Mouse (Mus musculus): ENCODE measurements around the gene Pik3r2. TPM values are rescaled to one million over a fixed set of nuclear protein-coding genes. Genes with fewer than 3 reads are reported as not detected.
A peak's percentile ranks its signal among the peaks of the same experiment; 100 is the strongest.

Gene Pik3r2
- total and polyA plus RNA-seq, 2 experiments from 2014 or later = 32.5 to 36.6 TPM

DNA sequence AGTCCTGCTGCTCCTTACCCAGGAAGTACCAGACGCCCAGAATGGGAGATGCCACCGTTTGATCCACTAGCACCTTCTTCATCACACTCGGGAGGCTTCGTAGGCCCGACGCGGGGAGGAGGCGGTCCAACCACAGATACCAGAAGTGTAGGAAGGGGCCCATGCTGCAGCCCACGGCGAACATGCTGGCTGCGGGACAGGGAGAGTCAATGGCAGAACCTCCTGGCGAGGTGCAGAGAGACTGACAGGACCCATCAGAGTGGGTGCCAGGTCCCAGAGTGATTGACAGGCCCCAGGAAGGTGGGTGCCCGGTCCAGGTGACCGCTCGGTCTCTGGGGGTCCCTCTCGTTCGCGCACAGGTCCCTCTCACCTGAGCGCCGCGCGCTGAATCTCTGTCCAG lies 16.2 kb downstream of the Pik3r2 start:
- peak; percentile 1; the same call in 1 of the 2 replicates for ATAC-seq (ENCODE audit: insufficient read depth, low read depth)
- Histone ChIP-seq H3K36me3 (replicated peaks; ENCODE audit: control insufficient read depth, insufficient read depth, low read length) (peaks cover 28% of the 10 kb centered on the region), H3K4me2 (ENCODE audit: low read depth, low read length) (peak overlapping the region; percentile 94), H3K9me3 (replicated peaks; ENCODE audit: control insufficient read depth, low read length) (no peaks in the 10 kb centered on the region), H3K27ac (ENCODE audit: low read depth) (peak overlapping the region; percentile 75), H3K4me3 (ENCODE audit: low read depth, low read length) (peak overlapping the region; percentile 64), H3K27me3 (ENCODE audit: control insufficient read depth, insufficient read depth, low read length) (no peaks in the 10 kb centered on the region), H3K9ac (replicated peaks; ENCODE audit: low read depth, low read length) (peak overlapping the region; percentile 71), H3K4me1 (ENCODE audit: control insufficient read depth, insufficient read depth) (peaks cover 14% of the 10 kb centered on the region)
- no peak for TF ChIP-seq CTCF (IDR thresholded peaks at IDR 0.05; ENCODE audit: low read depth)
- TF ChIP-seq EP300 (IDR thresholded peaks at IDR 0.05; ENCODE audit: low read depth) = no peak
- DNase-seq (ENCODE audit: low spot score) = no peak
- under 1% methylated on average over 22 of the region's 22 CpGs for WGBS

- Histone ChIP-seq H3K27me3 (ENCODE audit: control insufficient read depth, insufficient read depth, low read length) (no peaks in the 10 kb centered on the region), H3K4me2 (ENCODE audit: low read depth, low read length) (no peak overlapping the region), H3K9me3 (replicated peaks; ENCODE audit: control insufficient read depth, low read length) (no peaks in the 10 kb centered on the region), H3K27ac (ENCODE audit: low read depth) (no peak overlapping the region), H3K9ac (replicated peaks; ENCODE audit: low read depth, low read length) (no peak overlapping the region), H3K4me3 (ENCODE audit: low read depth, low read length) (no peak overlapping the region), H3K4me1 (ENCODE audit: control insufficient read depth, insufficient read depth) (peaks cover 21% of the 10 kb centered on the region), H3K36me3 (replicated peaks; ENCODE audit: control insufficient read depth, insufficient read depth, low read length) (peaks cover 28% of the 10 kb centered on the region)
- no peak for DNase-seq (ENCODE audit: low spot score)
- ATAC-seq (ENCODE audit: insufficient read depth, low read depth) = no peak
- TF ChIP-seq CTCF (IDR thresholded peaks at IDR 0.05; ENCODE audit: low read depth) = no peak
- no peak for TF ChIP-seq EP300 (IDR thresholded peaks at IDR 0.05; ENCODE audit: low read depth)
- WGBS = 58% methylated on average over 19 of the region's 19 CpGs
Observed at GRCm38 (mm10) chr8:70758616-70759561, 17.6 kb downstream of the Pik3r2 start.

- WGBS = 88% methylated on average over 7 of the region's 7 CpGs
Observed at GRCm38 (mm10) chr8:70758308-70758615, 18.3 kb downstream of the Pik3r2 start.

DNA sequence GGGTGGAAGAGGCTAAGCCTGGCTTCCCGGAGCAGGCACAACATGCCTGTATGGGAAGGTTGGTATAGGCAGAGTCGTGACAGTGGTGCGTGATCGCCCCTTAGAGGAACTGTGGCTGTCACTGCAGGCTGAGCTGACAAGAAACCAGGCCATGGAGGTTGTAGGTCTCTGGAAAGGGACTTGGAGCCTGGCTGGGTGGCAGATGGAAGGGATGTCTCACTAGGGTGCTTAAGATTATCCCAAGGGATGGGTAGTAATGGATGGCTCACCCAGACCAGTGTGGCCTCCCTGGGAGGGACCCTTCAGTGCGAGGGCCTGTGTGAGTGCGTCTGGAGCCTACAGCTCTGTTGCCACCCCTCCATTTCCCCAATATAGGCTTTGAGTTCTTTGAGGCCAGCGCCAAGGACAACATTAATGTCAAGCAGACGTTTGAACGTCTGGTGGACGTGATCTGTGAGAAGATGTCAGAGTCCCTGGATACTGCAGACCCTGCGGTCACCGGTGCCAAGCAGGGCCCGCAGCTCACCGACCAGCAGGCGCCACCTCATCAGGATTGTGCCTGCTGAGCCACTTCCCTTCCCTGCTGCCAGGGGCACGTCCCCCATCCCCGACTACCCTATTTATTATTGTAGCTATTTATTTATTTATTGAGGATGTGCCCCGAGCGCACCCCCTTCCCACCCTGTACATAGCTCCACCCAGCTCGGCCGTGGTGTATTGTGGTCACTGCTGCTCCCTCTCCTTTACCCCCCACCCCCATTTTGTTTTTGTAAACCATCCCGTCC lies 18.8 kb downstream of the Pik3r2 start:
- DNase-seq (ENCODE audit: low spot score) (no peak), ATAC-seq (ENCODE audit: insufficient read depth, low read depth) (no peak)
- H3K9me3 ChIP-seq (replicated peaks; ENCODE audit: control insufficient read depth, low read length) = no peaks in the 10 kb centered on the region
- H3K4me2 ChIP-seq (ENCODE audit: low read depth, low read length) = no peak overlapping the region
- H3K9ac ChIP-seq (replicated peaks; ENCODE audit: low read depth, low read length) = no peak overlapping the region
- H3K36me3 ChIP-seq (replicated peaks; ENCODE audit: control insufficient read depth, insufficient read depth, low read length) = peaks cover 28% of the 10 kb centered on the region
- peaks cover 28% of the 10 kb centered on the region for H3K4me1 ChIP-seq (ENCODE audit: control insufficient read depth, insufficient read depth)
- 73% methylated on average over 22 of the region's 22 CpGs for WGBS
- H3K27ac ChIP-seq (ENCODE audit: low read depth) = no peak overlapping the region
- no peak overlapping the region for H3K4me3 ChIP-seq (ENCODE audit: low read depth, low read length)
- no peaks in the 10 kb centered on the region for H3K27me3 ChIP-seq (ENCODE audit: control insufficient read depth, insufficient read depth, low read length)
- TF ChIP-seq EP300 (IDR thresholded peaks at IDR 0.05; ENCODE audit: low read depth) = no peak
- peak; percentile 50 for TF ChIP-seq CTCF (IDR thresholded peaks at IDR 0.05; ENCODE audit: low read depth)

More at GRCm38 (mm10) chr8:70758308-70758615, 18.3 kb downstream of the Pik3r2 start:
- ATAC-seq (ENCODE audit: insufficient read depth, low read depth) (no peak), DNase-seq (ENCODE audit: low spot score) (no peak)
- Histone ChIP-seq H3K27ac (ENCODE audit: low read depth) (no peak overlapping the region), H3K4me3 (ENCODE audit: low read depth, low read length) (no peak overlapping the region), H3K4me1 (ENCODE audit: control insufficient read depth, insufficient read depth) (peaks cover 27% of the 10 kb centered on the region), H3K36me3 (replicated peaks; ENCODE audit: control insufficient read depth, insufficient read depth, low read length) (peaks cover 28% of the 10 kb centered on the region), H3K4me2 (ENCODE audit: low read depth, low read length) (no peak overlapping the region), H3K27me3 (ENCODE audit: control insufficient read depth, insufficient read depth, low read length) (no peaks in the 10 kb centered on the region), H3K9ac (replicated peaks; ENCODE audit: low read depth, low read length) (no peak overlapping the region), H3K9me3 (replicated peaks; ENCODE audit: control insufficient read depth, low read length) (no peaks in the 10 kb centered on the region)
- TF ChIP-seq EP300 (IDR thresholded peaks at IDR 0.05; ENCODE audit: low read depth) (no peak), CTCF (IDR thresholded peaks at IDR 0.05; ENCODE audit: low read depth) (no peak)

GRCm38 (mm10) chr8:70756476-70757040 lies 20.0 kb downstream of the Pik3r2 start:
- ATAC-seq (ENCODE audit: insufficient read depth, low read depth) (no peak), DNase-seq (ENCODE audit: low spot score) (no peak)
- Histone ChIP-seq H3K4me2 (ENCODE audit: low read depth, low read length) (no peak overlapping the region), H3K4me1 (ENCODE audit: control insufficient read depth, insufficient read depth) (peaks cover 28% of the 10 kb centered on the region), H3K9ac (replicated peaks; ENCODE audit: low read depth, low read length) (no peak overlapping the region), H3K27me3 (ENCODE audit: control insufficient read depth, insufficient read depth, low read length) (no peaks in the 10 kb centered on the region), H3K4me3 (ENCODE audit: low read depth, low read length) (no peak overlapping the region), H3K36me3 (replicated peaks; ENCODE audit: control insufficient read depth, insufficient read depth, low read length) (peaks cover 28% of the 10 kb centered on the region), H3K9me3 (replicated peaks; ENCODE audit: control insufficient read depth, low read length) (no peaks in the 10 kb centered on the region), H3K27ac (ENCODE audit: low read depth) (no peak overlapping the region)
- no peak for TF ChIP-seq CTCF (IDR thresholded peaks at IDR 0.05; ENCODE audit: low read depth)
- no peak for TF ChIP-seq EP300 (IDR thresholded peaks at IDR 0.05; ENCODE audit: low read depth)
- WGBS = 89% methylated on average over 6 of the region's 6 CpGs

All from heart, postnatal 0 days (tissue).